Mouse (Mus musculus) inflammation-experienced regulatory T-cells (primary cell): Measurements from ENCODE around the gene Smg5. TPM values are rescaled to one million over a fixed set of nuclear protein-coding genes. Genes with fewer than 3 reads are reported as not detected.

Experiments used
- polyA plus RNA-seq, 2 experiments: library from polyadenylated mRNA; unstranded; fragments of 100-300 nt; shearing (Covaris generic); gene quantifications; one replicate each; pipeline ENCODE4 v1.2.1; 2017

The Smg5 gene
- polyA plus RNA-seq, result 10 to 100 TPM; 38.2 to 49.1 TPM

GRCm38 (mm10) chr3:88336058-88337013 is at the start of gene Smg5, which contains the start of gene Tmem79:
Gene Smg5 (plus strand): TSS chr3:88336260.
Gene Tmem79 (minus strand): TSS chr3:88336148.

GRCm38 (mm10) chr3:88287110-88287509 is 49.0 kb upstream of the Smg5 start, which contains the start of gene Gm38392:
Gene Gm38392 (minus strand): TSS chr3:88287210.

GRCm38 (mm10) chr3:88296561-88297318 is 39.3 kb upstream of the Smg5 start, which contains the start of the genes Tsacc and Cct3:
Gene Tsacc (minus strand): TSS chr3:88296999.
Gene Cct3 (plus strand): TSS chr3:88297116.

GRCm38 (mm10) chr3:88324951-88325405 is 11.1 kb upstream of the Smg5 start, which contains the start of gene Glmp:
Gene Glmp (plus strand): TSS chr3:88325023.

GRCm38 (mm10) chr3:88364337-88364736 is 28.3 kb downstream of the Smg5 start, which contains the start of gene Paqr6:
Gene Paqr6 (plus strand): TSS chr3:88364584.

GRCm38 (mm10) chr3:88372643-88373042 is 36.6 kb downstream of the Smg5 start, which contains the start of gene Bglap3:
Gene Bglap3 (minus strand): TSS chr3:88372743.

GRCm38 (mm10) chr3:88378599-88378998 is 42.5 kb downstream of the Smg5 start, which contains the start of gene Bglap2:
Gene Bglap2 (minus strand): TSS chr3:88378699.

GRCm38 (mm10) chr3:88384364-88384763 is 48.3 kb downstream of the Smg5 start, which contains the start of gene Bglap:
Gene Bglap (minus strand): TSS chr3:88384464.

GRCm38 (mm10) chr3:88409741-88410644 is 73.9 kb downstream of the Smg5 start, which contains the start of gene Pmf1:
Gene Pmf1 (minus strand): TSS chr3:88410331.

Other genes with a start within 250 kb of the Smg5 start
- gene Mef2d, start 193.9 kb upstream of the Smg5 start, polyA plus RNA-seq, result 10 to 100 TPM; 95.1 to 98.4 TPM
- under 1 TPM in 1 of 2 experiments, not detected in 1; 0.39 TPM for gene Rhbg, start 81.6 kb upstream of the Smg5 start, polyA plus RNA-seq
- gene Gm38392, start 49.0 kb upstream of the Smg5 start, polyA plus RNA-seq, result under 1 TPM in 1 of 2 experiments, not detected in 1; 0.31 TPM
- 10 to 100 TPM in 1 of 2 experiments, 1 to 10 TPM in 1; 8.3 to 15.6 TPM for gene Tsacc, start 39.3 kb upstream of the Smg5 start, polyA plus RNA-seq
- gene Cct3, start 39.1 kb upstream of the Smg5 start, polyA plus RNA-seq, result 100 to 1,000 TPM; 327 to 346 TPM
- 100 to 1,000 TPM; 342 to 357 TPM for gene Glmp, start 11.2 kb upstream of the Smg5 start, polyA plus RNA-seq
- 1 to 10 TPM in 1 of 2 experiments, under 1 TPM in 1; 0.96 to 2.8 TPM for gene Tmem79, start 112 bp upstream of the Smg5 start, polyA plus RNA-seq
- gene Paqr6, start 28.3 kb downstream of the Smg5 start, polyA plus RNA-seq, result 1 to 10 TPM; 1.1 to 3.0 TPM
- 10 to 100 TPM in 1 of 2 experiments, not detected in 1; 82.5 TPM for gene Bglap3, start 36.5 kb downstream of the Smg5 start, polyA plus RNA-seq
- gene Bglap2, start 42.4 kb downstream of the Smg5 start, polyA plus RNA-seq, result 1 to 10 TPM in 1 of 2 experiments, not detected in 1; 4.1 TPM
- 1 to 10 TPM in 1 of 2 experiments, not detected in 1; 2.4 TPM for gene Bglap, start 48.2 kb downstream of the Smg5 start, polyA plus RNA-seq
- 10 to 100 TPM; 36.0 to 42.7 TPM for gene Pmf1, start 74.1 kb downstream of the Smg5 start, polyA plus RNA-seq
- 10 to 100 TPM; 18.5 to 25.3 TPM for gene Slc25a44, start 88.9 kb downstream of the Smg5 start, polyA plus RNA-seq
- gene Sema4a, start 124.9 kb downstream of the Smg5 start, polyA plus RNA-seq, result 100 to 1,000 TPM in 1 of 2 experiments, 10 to 100 TPM in 1; 36.5 to 227 TPM
- 10 to 100 TPM; 19.0 to 26.0 TPM for gene Lmna, start 173.7 kb downstream of the Smg5 start, polyA plus RNA-seq
- under 1 TPM; 0.24 to 0.40 TPM for gene Mex3a, start 196.1 kb downstream of the Smg5 start, polyA plus RNA-seq
- 1 to 10 TPM in 1 of 2 experiments, under 1 TPM in 1; 0.77 to 1.7 TPM for gene Rab25, start 212.0 kb downstream of the Smg5 start, polyA plus RNA-seq
- gene Lamtor2, start 216.8 kb downstream of the Smg5 start, polyA plus RNA-seq, result 100 to 1,000 TPM; 166 to 168 TPM
- gene Ubqln4, start 217.5 kb downstream of the Smg5 start, polyA plus RNA-seq, result 10 to 100 TPM; 48.2 to 54.1 TPM
- gene Ssr2, start 239.6 kb downstream of the Smg5 start, polyA plus RNA-seq, result 100 to 1,000 TPM in 1 of 2 experiments, 10 to 100 TPM in 1; 99.3 to 122 TPM